ENCODE assay signal across 9 mouse cellular contexts in genomic region chr11:63404719-63405118, GRCm38 (mm10).
A peak's percentile ranks its signal among the peaks of the same experiment; 100 is the strongest.
DNase-seq lines count a peak whose midpoint lies in the region; ATAC-seq and TF ChIP-seq lines count a peak whose summit lies in the region.
"Had no signal": no experiment of that assay in that cellular context is flagged by ENCODE, and none has a peak within 500 bp of the region (broad histone marks: within the 10 kb centered on the region; RNA-seq: fewer than 3 reads in every experiment).

No protein-coding gene starts in this region.

- no peak for TF ChIP-seq EP300 in liver, embryonic 14.5 days (IDR thresholded peaks at IDR 0.05; ENCODE audit: low read depth)

- no peaks in the 10 kb centered on the region for H3K36me3 ChIP-seq in liver, embryonic 14.5 days (replicated peaks; ENCODE audit: control insufficient read depth, insufficient read depth, low read depth)
- H3K36me3 ChIP-seq: embryonic facial prominence, embryonic 15.5 days had no signal

- 17% methylated on average over 11 of the region's 11 CpGs for WGBS in liver, embryonic 14.5 days (ENCODE audit: insufficient replicate concordance)

- no peaks in the 10 kb centered on the region for H3K27me3 ChIP-seq in liver, embryonic 14.5 days (ENCODE audit: control insufficient read depth, insufficient read depth, low read length)

- H3K27ac ChIP-seq in liver, embryonic 14.5 days: no peak overlapping the region
- H3K27ac ChIP-seq: embryonic facial prominence, embryonic 15.5 days had no signal

- no peak overlapping the region for H3K4me2 ChIP-seq in liver, embryonic 14.5 days (ENCODE audit: low read depth)
- H3K4me2 ChIP-seq: embryonic facial prominence, embryonic 15.5 days had no signal

- no peaks in the 10 kb centered on the region for H3K9me3 ChIP-seq in liver, embryonic 14.5 days (ENCODE audit: control insufficient read depth, low read length)
- H3K9me3 ChIP-seq: embryonic facial prominence, embryonic 15.5 days had no signal

- peak; percentile 76 for TF ChIP-seq CTCF in liver, embryonic 14.5 days (IDR thresholded peaks at IDR 0.05; ENCODE audit: low read depth)

- no peaks in the 10 kb centered on the region for H3K4me1 ChIP-seq in liver, embryonic 14.5 days (replicated peaks; ENCODE audit: control insufficient read depth in 2 of 2, insufficient read depth in 2 of 2, low read length in 1 of 2)

- no peak for ATAC-seq in liver, embryonic 14.5 days (ENCODE audit: insufficient read depth)

- no peak overlapping the region for H3K9ac ChIP-seq in liver, embryonic 14.5 days (replicated peaks)
- H3K9ac ChIP-seq: embryonic facial prominence, embryonic 15.5 days had no signal

- peak; percentile 39 for DNase-seq in 416B (ENCODE audit: low read depth)
- peak; percentile 48 to 81 for DNase-seq in adrenal gland, adult (ENCODE audit: inconsistent age in 2 of 2, low spot score in 1 of 2)
- peak; percentile 87 for DNase-seq in embryo, embryonic 10 days (ENCODE audit: low spot score)
- peak; percentile 31 to 76 for DNase-seq in gastrocnemius, postnatal 4 days (ENCODE audit: low spot score in 2 of 2)
- DNase-seq in kidney, postnatal 25 days: peak; percentile 79 to 88
- DNase-seq in liver, embryonic 14.5 days (ENCODE audit: low read depth in 3 of 3, low spot score in 3 of 3): peak in 1 of 3 experiments; percentile 9
- peak; percentile 57 for DNase-seq in ovary, postnatal 10 days (ENCODE audit: low spot score)
- DNase-seq in thymus, postnatal 36 days: peak; percentile 37 to 41

- H3K4me3 ChIP-seq in liver, embryonic 14.5 days (ENCODE audit: insufficient read depth in 1 of 2, low read depth in 2 of 2, low read length in 2 of 2): no peak overlapping the region
- H3K4me3 ChIP-seq: embryonic facial prominence, embryonic 15.5 days had no signal
